Mouse (Mus musculus): ENCODE measurements around the gene Ccdc7a. TPM values are rescaled to one million over a fixed set of nuclear protein-coding genes. Genes with fewer than 3 reads are reported as not detected.
"Not testable (repeated sequence)": the region's sequence is repeated elsewhere in the genome, so short reads cannot be mapped to it uniquely, and the experiment has no call there.

The Ccdc7a gene
- polyA plus RNA-seq (2016; fragmentation: Nextera tagmentation; extraction: Ambion mirVana), result not detected in 2 replicates

GRCm38 (mm10) chr8:129065417-129065816 lies at the start of gene Ccdc7a:
Ccdc7a (minus strand) TSS chr8:129065517.
- not testable (repeated sequence) for H3K4me2 ChIP-seq; H3K9ac ChIP-seq; H3K9me3 ChIP-seq (replicated peaks); H3K4me1 ChIP-seq (replicated peaks); ATAC-seq (ENCODE audit: insufficient number of reproducible peaks, low FRiP score); H3K27me3 ChIP-seq (replicated peaks); H3K27ac ChIP-seq (ENCODE audit: poor library complexity, severe bottlenecking); H3K4me3 ChIP-seq; H3K36me3 ChIP-seq
- 82% methylated on average over 2 of the region's 11 CpGs for WGBS

- H3K4me3 ChIP-seq; H3K27ac ChIP-seq (ENCODE audit: poor library complexity, severe bottlenecking); ATAC-seq (ENCODE audit: insufficient number of reproducible peaks, low FRiP score); H3K9ac ChIP-seq; H3K27me3 ChIP-seq (replicated peaks); H3K4me2 ChIP-seq; H3K4me1 ChIP-seq (replicated peaks); H3K36me3 ChIP-seq; H3K9me3 ChIP-seq (replicated peaks): not testable (repeated sequence)
- 50% methylated on average over 1 of the region's 10 CpGs for WGBS
Observed at GRCm38 (mm10) chr8:129066834-129067233, 1.5 kb upstream of the Ccdc7a start, which contains the start of gene Ccdc7b. Ccdc7b (plus strand) TSS chr8:129067134.

GRCm38 (mm10) chr8:128991389-128991788 lies 73.9 kb downstream of the Ccdc7a start:
- no peak overlapping the region for H3K4me2 ChIP-seq
- no peaks in the 10 kb centered on the region for H3K36me3 ChIP-seq
- no peaks in the 10 kb centered on the region for H3K4me1 ChIP-seq (replicated peaks)
- WGBS, result 73% methylated on average over 1 of the region's 1 CpGs
- no peak overlapping the region for H3K27ac ChIP-seq (ENCODE audit: poor library complexity, severe bottlenecking)
- no peaks in the 10 kb centered on the region for H3K27me3 ChIP-seq (replicated peaks)
- peaks cover 8% of the 10 kb centered on the region for H3K9me3 ChIP-seq (replicated peaks)
- H3K4me3 ChIP-seq, result no peak overlapping the region
- no peak overlapping the region for H3K9ac ChIP-seq
- ATAC-seq (ENCODE audit: insufficient number of reproducible peaks, low FRiP score), result no peak

GRCm38 (mm10) chr8:128948941-128949340 lies 116.4 kb downstream of the Ccdc7a start:
- H3K4me3 ChIP-seq; ATAC-seq (ENCODE audit: insufficient number of reproducible peaks, low FRiP score); H3K27me3 ChIP-seq (replicated peaks); H3K9me3 ChIP-seq (replicated peaks); H3K27ac ChIP-seq (ENCODE audit: poor library complexity, severe bottlenecking); H3K4me1 ChIP-seq (replicated peaks); H3K4me2 ChIP-seq; H3K36me3 ChIP-seq; H3K9ac ChIP-seq: not testable (repeated sequence)
- WGBS, result 69% methylated on average over 11 of the region's 11 CpGs

- H3K4me1 ChIP-seq (replicated peaks); H3K9ac ChIP-seq; H3K36me3 ChIP-seq; ATAC-seq (ENCODE audit: insufficient number of reproducible peaks, low FRiP score); H3K4me3 ChIP-seq; H3K27ac ChIP-seq (ENCODE audit: poor library complexity, severe bottlenecking); H3K9me3 ChIP-seq (replicated peaks); H3K27me3 ChIP-seq (replicated peaks): not testable (repeated sequence)
- 0% methylated on average over 6 of the region's 6 CpGs for WGBS
- H3K4me2 ChIP-seq, result peak overlapping the region; percentile 31; the same call in 1 of the 2 replicates
Observed at GRCm38 (mm10) chr8:128941022-128941641, 124.2 kb downstream of the Ccdc7a start.

GRCm38 (mm10) chr8:128933446-128933845 lies 131.9 kb downstream of the Ccdc7a start:
- Histone ChIP-seq H3K27ac (ENCODE audit: poor library complexity, severe bottlenecking) (no peak overlapping the region), H3K9ac (no peak overlapping the region), H3K4me2 (no peak overlapping the region), H3K4me3 (no peak overlapping the region), H3K27me3 (replicated peaks) (no peaks in the 10 kb centered on the region), H3K9me3 (replicated peaks) (no peaks in the 10 kb centered on the region), H3K4me1 (replicated peaks) (no peaks in the 10 kb centered on the region), H3K36me3 (no peaks in the 10 kb centered on the region)
- ATAC-seq (ENCODE audit: insufficient number of reproducible peaks, low FRiP score), result no peak
- 58% methylated on average over 4 of the region's 4 CpGs for WGBS

GRCm38 (mm10) chr8:128882719-128883118 lies 182.6 kb downstream of the Ccdc7a start:
- H3K4me3 ChIP-seq, result no peak overlapping the region

GRCm38 (mm10) chr8:128843749-128844148 lies 221.6 kb downstream of the Ccdc7a start:
- Histone ChIP-seq H3K4me1 (replicated peaks) (no peaks in the 10 kb centered on the region), H3K27me3 (replicated peaks) (no peaks in the 10 kb centered on the region), H3K36me3 (no peaks in the 10 kb centered on the region), H3K4me3 (no peak overlapping the region), H3K9me3 (replicated peaks) (no peaks in the 10 kb centered on the region), H3K9ac (no peak overlapping the region), H3K27ac (ENCODE audit: poor library complexity, severe bottlenecking) (no peak overlapping the region), H3K4me2 (no peak overlapping the region)
- 47% methylated on average over 5 of the region's 5 CpGs for WGBS
- ATAC-seq (ENCODE audit: insufficient number of reproducible peaks, low FRiP score), result no peak

More at GRCm38 (mm10) chr8:128882719-128883118, 182.6 kb downstream of the Ccdc7a start:
- 50% methylated on average over 3 of the region's 3 CpGs for WGBS
- Histone ChIP-seq H3K9me3 (replicated peaks) (no peaks in the 10 kb centered on the region; the same call in 1 of the 2 replicates), H3K27me3 (replicated peaks) (no peaks in the 10 kb centered on the region), H3K4me1 (replicated peaks) (no peaks in the 10 kb centered on the region), H3K9ac (no peak overlapping the region), H3K4me2 (no peak overlapping the region), H3K36me3 (no peaks in the 10 kb centered on the region), H3K27ac (ENCODE audit: poor library complexity, severe bottlenecking) (no peak overlapping the region)
- no peak for ATAC-seq (ENCODE audit: insufficient number of reproducible peaks, low FRiP score)

- Histone ChIP-seq H3K9ac (no peak overlapping the region), H3K9me3 (replicated peaks) (no peaks in the 10 kb centered on the region), H3K4me1 (replicated peaks) (no peaks in the 10 kb centered on the region), H3K4me2 (no peak overlapping the region), H3K36me3 (no peaks in the 10 kb centered on the region), H3K27ac (ENCODE audit: poor library complexity, severe bottlenecking) (no peak overlapping the region), H3K4me3 (no peak overlapping the region), H3K27me3 (replicated peaks) (no peaks in the 10 kb centered on the region)
- WGBS, result 70% methylated on average over 4 of the region's 4 CpGs
- ATAC-seq (ENCODE audit: insufficient number of reproducible peaks, low FRiP score), result no peak
Observed at GRCm38 (mm10) chr8:128812521-128812920, 252.8 kb downstream of the Ccdc7a start.

GRCm38 (mm10) chr8:128798594-128798993 lies 266.7 kb downstream of the Ccdc7a start, which contains the start of gene Gm3952:
Gm3952 (minus strand) TSS chr8:128798694.
- Histone ChIP-seq H3K4me3 (no peak within 1 kb of the TSS), H3K4me2 (no peak within 1 kb of the TSS), H3K27ac (ENCODE audit: poor library complexity, severe bottlenecking) (no peak within 1 kb of the TSS), H3K9ac (no peak within 1 kb of the TSS), H3K27me3 (replicated peaks) (no peaks in the 10 kb centered on the region), H3K9me3 (replicated peaks) (no peaks in the 10 kb centered on the region), H3K36me3 (no peaks in the 10 kb centered on the region), H3K4me1 (replicated peaks) (no peaks in the 10 kb centered on the region)
- 68% methylated on average over 1 of the region's 1 CpGs for WGBS
- no peak for ATAC-seq (ENCODE audit: insufficient number of reproducible peaks, low FRiP score)

GRCm38 (mm10) chr8:128735692-128736091 lies 329.6 kb downstream of the Ccdc7a start:
- H3K27ac ChIP-seq (ENCODE audit: poor library complexity, severe bottlenecking), result no peak overlapping the region
- H3K36me3 ChIP-seq, result peaks cover 61% of the 10 kb centered on the region
- no peak overlapping the region for H3K4me2 ChIP-seq
- H3K4me3 ChIP-seq, result no peak overlapping the region
- H3K27me3 ChIP-seq (replicated peaks), result no peaks in the 10 kb centered on the region
- 90% methylated on average over 3 of the region's 3 CpGs for WGBS
- H3K9me3 ChIP-seq (replicated peaks), result no peaks in the 10 kb centered on the region
- H3K4me1 ChIP-seq (replicated peaks), result no peaks in the 10 kb centered on the region
- ATAC-seq (ENCODE audit: insufficient number of reproducible peaks, low FRiP score), result no peak
- no peak overlapping the region for H3K9ac ChIP-seq

- Histone ChIP-seq H3K9ac (no peak overlapping the region), H3K4me3 (no peak overlapping the region), H3K36me3 (peaks cover 65% of the 10 kb centered on the region), H3K27me3 (replicated peaks) (no peaks in the 10 kb centered on the region), H3K27ac (ENCODE audit: poor library complexity, severe bottlenecking) (no peak overlapping the region), H3K4me2 (no peak overlapping the region), H3K4me1 (replicated peaks) (no peaks in the 10 kb centered on the region), H3K9me3 (replicated peaks) (no peaks in the 10 kb centered on the region)
- ATAC-seq (ENCODE audit: insufficient number of reproducible peaks, low FRiP score), result no peak
- WGBS, result 90% methylated on average over 3 of the region's 3 CpGs
Observed at GRCm38 (mm10) chr8:128734118-128734517, 331.2 kb downstream of the Ccdc7a start.

Data from heart, embryonic 12.5 days (tissue).